Mouse (Mus musculus) erythroblast, embryonic 14.5 days (primary cell): Measurements from ENCODE around the gene Zfp808.
"Not testable (repeated sequence)": the region's sequence is repeated elsewhere in the genome, so short reads cannot be mapped to it uniquely, and the experiment has no call there.

Experiments
- GATA1 ChIP-seq: IDR thresholded peaks from 2 replicates; pipeline ENCODE4 v1.6.1; 2012; ENCODE audit warnings: low read length, inconsistent platforms, mixed read lengths
- TAL1 ChIP-seq: IDR thresholded peaks from 3 replicates; pipeline ENCODE4 v1.6.1; 2012; ENCODE audit warnings: low read length, inconsistent platforms, mixed read lengths

DNA sequence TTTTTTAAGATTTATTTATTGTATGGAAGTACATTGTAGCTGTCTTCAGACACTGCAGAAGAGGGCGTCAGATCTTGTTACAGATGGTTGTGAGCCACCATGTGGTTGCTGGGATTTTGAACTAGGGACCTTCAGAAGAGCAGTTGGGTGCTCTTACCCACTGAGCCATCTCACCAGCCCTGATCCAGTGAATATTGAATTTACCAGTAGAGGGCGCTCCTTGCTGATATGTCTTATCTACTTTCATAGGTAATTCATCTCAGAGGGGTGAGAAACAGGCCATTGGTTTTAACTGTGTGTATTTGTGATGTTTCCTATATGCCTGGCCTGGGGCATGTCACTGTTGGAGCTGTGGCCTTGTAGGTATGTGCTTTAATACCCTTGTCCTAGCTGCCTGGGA is 13.8 kb upstream of the Zfp808 start:
- not testable (repeated sequence) for TF ChIP-seq TAL1, GATA1
